ENCODE assay signal across 8 mouse cellular contexts in genomic region chr8:83874881-83875655, GRCm38 (mm10). TPM values are rescaled to one million over a fixed set of nuclear protein-coding genes. Genes with fewer than 3 reads are reported as not detected.
A peak's percentile ranks its signal among the peaks of the same experiment; 100 is the strongest.
DNase-seq lines count a peak whose midpoint lies in the region; ATAC-seq and TF ChIP-seq lines count a peak whose summit lies in the region.

No protein-coding gene starts in this region.

- peak; percentile 23 for DNase-seq in CD4-positive helper T cell, adult 2 months (ENCODE audit: low read depth, low spot score)
- peak; percentile 51 for DNase-seq in adrenal gland, postnatal 25 days
- peak; percentile 31 for DNase-seq in heart, postnatal 0 days (ENCODE audit: low spot score)
- peak; percentile 64 to 65 for DNase-seq in layer of hippocampus, postnatal 14 days (ENCODE audit: low spot score in 2 of 2)
- peak; percentile 75 for DNase-seq in lung, postnatal 14 days
- peak; percentile 56 to 57 for DNase-seq in right cerebral cortex, adult 2 months (ENCODE audit: low spot score in 2 of 2)
- DNase-seq in spleen, postnatal 4 days (ENCODE audit: low spot score in 2 of 2) = no peak

- peak overlapping the region; percentile 85 for H3K27ac ChIP-seq in embryonic facial prominence, embryonic 15.5 days (replicated peaks)
- H3K27ac ChIP-seq in heart, postnatal 0 days (ENCODE audit: low read depth) = no peak overlapping the region; the same call in 1 of the 2 replicates

- H3K4me1 ChIP-seq in embryonic facial prominence, embryonic 15.5 days = peaks cover 24% of the 10 kb centered on the region
- H3K4me1 ChIP-seq in heart, postnatal 0 days (ENCODE audit: control insufficient read depth, insufficient read depth) = peaks cover 4% of the 10 kb centered on the region; the same call in 1 of the 2 replicates

- no peak for TF ChIP-seq CTCF in heart, postnatal 0 days (IDR thresholded peaks at IDR 0.05; ENCODE audit: low read depth)

- ATAC-seq in embryonic facial prominence, embryonic 15.5 days (ENCODE audit: insufficient number of reproducible peaks, low FRiP score, low TSS enrichment, low read depth) = peak; percentile 89
- peak; percentile 79 for ATAC-seq in heart, postnatal 0 days (ENCODE audit: insufficient read depth, low read depth)

- H3K27me3 ChIP-seq in embryonic facial prominence, embryonic 15.5 days = peaks cover 6% of the 10 kb centered on the region; the same call in 1 of the 2 replicates
- peaks cover 22% of the 10 kb centered on the region for H3K27me3 ChIP-seq in heart, postnatal 0 days (ENCODE audit: control insufficient read depth, insufficient read depth, low read length)

- H3K4me3 ChIP-seq in embryonic facial prominence, embryonic 15.5 days (replicated peaks) = peak overlapping the region; percentile 74
- H3K4me3 ChIP-seq in heart, postnatal 0 days (ENCODE audit: low read depth, low read length) = peak overlapping the region; percentile 72

- no peaks in the 10 kb centered on the region for H3K36me3 ChIP-seq in embryonic facial prominence, embryonic 15.5 days
- H3K36me3 ChIP-seq in heart, postnatal 0 days (replicated peaks; ENCODE audit: control insufficient read depth, insufficient read depth, low read length) = no peaks in the 10 kb centered on the region

- WGBS in embryonic facial prominence, embryonic 15.5 days = under 1% methylated on average over 59 of the region's 66 CpGs
- WGBS in heart, postnatal 0 days = under 1% methylated on average over 57 of the region's 66 CpGs

- no peak for TF ChIP-seq EP300 in heart, postnatal 0 days (IDR thresholded peaks at IDR 0.05; ENCODE audit: low read depth)

- no peaks in the 10 kb centered on the region; the same call in 1 of the 2 replicates for H3K9me3 ChIP-seq in embryonic facial prominence, embryonic 15.5 days (replicated peaks)
- no peaks in the 10 kb centered on the region for H3K9me3 ChIP-seq in heart, postnatal 0 days (replicated peaks; ENCODE audit: control insufficient read depth, low read length)

- peak overlapping the region; percentile 75 for H3K9ac ChIP-seq in embryonic facial prominence, embryonic 15.5 days
- H3K9ac ChIP-seq in heart, postnatal 0 days (replicated peaks; ENCODE audit: low read depth, low read length) = peak overlapping the region; percentile 50

- peak overlapping the region; percentile 93 for H3K4me2 ChIP-seq in embryonic facial prominence, embryonic 15.5 days (replicated peaks)
- peak overlapping the region; percentile 96 for H3K4me2 ChIP-seq in heart, postnatal 0 days (ENCODE audit: low read depth, low read length)

RNA-seq across cellular contexts. Expression of gene Adgrl1, which starts 24.8 kb away (rescaled TPM):
- total RNA-seq in adrenal gland, postnatal 25 days (2021) = 73.5 and 114 TPM in 2 replicates
- polyA plus RNA-seq in embryonic facial prominence, embryonic 15.5 days (2015; fragmentation: Nextera tagmentation; extraction: Ambion mirVana) = 22.8 and 23.2 TPM in 2 replicates
- total RNA-seq in heart, postnatal 0 days (2014; rRNA removed; ENCODE audit: low replicate concordance) = 28.7 and 58.4 TPM in 2 replicates
- polyA plus RNA-seq in heart, postnatal 0 days (2015; fragmentation: Nextera tagmentation; extraction: Ambion mirVana) = 3.8 and 4.4 TPM in 2 replicates
- 100 to 1,000 TPM; 345 to 352 TPM for total RNA-seq in layer of hippocampus, postnatal 14 days (2021)

Comparison
In these comparisons a context has a peak if more than half of its experiments do, and no peak if none do; other contexts are left out.
1. DNase-seq: peak in CD4-positive helper T cell, adult 2 months (single experiment), adrenal gland, postnatal 25 days (single experiment), heart, postnatal 0 days (single experiment), layer of hippocampus, postnatal 14 days (2 of 2), lung, postnatal 14 days (single experiment) and right cerebral cortex, adult 2 months (2 of 2); none in spleen, postnatal 4 days (0 of 2).